Mouse (Mus musculus) right cerebral cortex, postnatal 36 days (tissue): ENCODE results near the gene C5ar2.
"Not testable (repeated sequence)": the region's sequence is repeated elsewhere in the genome, so short reads cannot be mapped to it uniquely, and the experiment has no call there.

Source experiments
- DNase-seq, 2 experiments: peaks; one replicate each; pipeline ENCODE4 v3.0.0; 2022; ENCODE audit warnings: low spot score in 2 of 2, mixed read lengths in 1 of 2

Gene C5ar2

GRCm38 (mm10) chr7:16244067-16244466, at the start of gene C5ar2:
Gene C5ar2, minus strand, starts transcription at chr7:16244154.
- no peak for DNase-seq

GRCm38 (mm10) chr7:16287791-16288190, 43.8 kb upstream of the C5ar2 start:
- DNase-seq = no peak

GRCm38 (mm10) chr7:16287016-16287415, 43.1 kb upstream of the C5ar2 start:
- no peak for DNase-seq

- peak; percentile 98 for DNase-seq
Measured at GRCm38 (mm10) chr7:16286026-16286961, 42.3 kb upstream of the C5ar2 start, which contains the start of gene Ccdc9. Gene Ccdc9, minus strand, starts transcription at chr7:16286795.

- no peak for DNase-seq
Measured at GRCm38 (mm10) chr7:16285450-16286025, 41.6 kb upstream of the C5ar2 start.

- no peak for DNase-seq
Measured at GRCm38 (mm10) chr7:16284904-16285303, 41.0 kb upstream of the C5ar2 start.

GRCm38 (mm10) chr7:16284001-16284400, 40.0 kb upstream of the C5ar2 start:
- no peak for DNase-seq

- DNase-seq = no peak
Measured at GRCm38 (mm10) chr7:16282334-16282733, 38.4 kb upstream of the C5ar2 start.

GRCm38 (mm10) chr7:16280721-16281120, 36.8 kb upstream of the C5ar2 start:
- no peak for DNase-seq

- DNase-seq = no peak
Measured at GRCm38 (mm10) chr7:16274922-16275890, 31.3 kb upstream of the C5ar2 start.

- DNase-seq = peak; percentile 59 to 61
Measured at GRCm38 (mm10) chr7:16273766-16274140, 29.8 kb upstream of the C5ar2 start.

- peak; percentile 80 to 82 for DNase-seq
Measured at GRCm38 (mm10) chr7:16273081-16273765, 29.3 kb upstream of the C5ar2 start, which contains the start of gene Inafm1. Gene Inafm1, minus strand, starts transcription at chr7:16273617.

GRCm38 (mm10) chr7:16272681-16273080, 28.7 kb upstream of the C5ar2 start:
- DNase-seq = peak; percentile 66 to 70

GRCm38 (mm10) chr7:16271139-16271538, 27.2 kb upstream of the C5ar2 start:
- no peak for DNase-seq

- DNase-seq = not testable (repeated sequence)
Measured at GRCm38 (mm10) chr7:16266593-16266992, 22.6 kb upstream of the C5ar2 start.

GRCm38 (mm10) chr7:16265856-16266255, 21.9 kb upstream of the C5ar2 start:
- no peak for DNase-seq

GRCm38 (mm10) chr7:16263843-16264242, 19.9 kb upstream of the C5ar2 start:
- no peak for DNase-seq

- peak; percentile 61 to 69 for DNase-seq
Measured at GRCm38 (mm10) chr7:16263015-16263787, 19.2 kb upstream of the C5ar2 start.

GRCm38 (mm10) chr7:16261097-16261496, 17.1 kb upstream of the C5ar2 start:
- DNase-seq = no peak

GRCm38 (mm10) chr7:16259110-16259590, 15.2 kb upstream of the C5ar2 start, which contains the start of gene C5ar1:
Gene C5ar1, minus strand, starts transcription at chr7:16259540.
- DNase-seq = no peak
